Mouse (Mus musculus) spleen, postnatal 14 days (tissue): Measurements from ENCODE around the gene Tmco1.

Experiments
- DNase-seq, 2 experiments: peaks; one replicate each; pipeline ENCODE4 v3.0.0; 2021 to 2022; ENCODE audit warnings: low spot score in 2 of 2

Tmco1 gene

GRCm38 (mm10) chr1:167308261-167309054 is at the start of gene Tmco1:
TSS of gene Tmco1 (plus strand) at chr1:167308378.
- DNase-seq, result peak; percentile 96 to 98

- DNase-seq, result no peak
Measured at GRCm38 (mm10) chr1:167259702-167260101, 48.5 kb upstream of the Tmco1 start.

- DNase-seq, result no peak
Measured at GRCm38 (mm10) chr1:167261750-167262149, 46.4 kb upstream of the Tmco1 start.

- no peak for DNase-seq
Measured at GRCm38 (mm10) chr1:167262489-167263041, 45.6 kb upstream of the Tmco1 start.

GRCm38 (mm10) chr1:167265366-167265765 is 42.8 kb upstream of the Tmco1 start:
- no peak for DNase-seq

GRCm38 (mm10) chr1:167266720-167267119 is 41.5 kb upstream of the Tmco1 start:
- no peak for DNase-seq

- DNase-seq, result no peak
Measured at GRCm38 (mm10) chr1:167268360-167269063, 39.7 kb upstream of the Tmco1 start.

GRCm38 (mm10) chr1:167269350-167269811 is 38.8 kb upstream of the Tmco1 start:
- DNase-seq, result no peak

GRCm38 (mm10) chr1:167269856-167270270 is 38.3 kb upstream of the Tmco1 start:
- no peak for DNase-seq

- no peak for DNase-seq
Measured at GRCm38 (mm10) chr1:167270342-167271111, 37.7 kb upstream of the Tmco1 start.

GRCm38 (mm10) chr1:167271304-167271703 is 36.9 kb upstream of the Tmco1 start:
- no peak for DNase-seq

- no peak for DNase-seq
Measured at GRCm38 (mm10) chr1:167271841-167272240, 36.3 kb upstream of the Tmco1 start.

GRCm38 (mm10) chr1:167273380-167274163 is 34.6 kb upstream of the Tmco1 start:
- DNase-seq, result no peak

GRCm38 (mm10) chr1:167274646-167275390 is 33.4 kb upstream of the Tmco1 start:
- no peak for DNase-seq

- no peak for DNase-seq
Measured at GRCm38 (mm10) chr1:167278395-167278794, 29.8 kb upstream of the Tmco1 start.

- DNase-seq, result no peak
Measured at GRCm38 (mm10) chr1:167279160-167279715, 28.9 kb upstream of the Tmco1 start.

GRCm38 (mm10) chr1:167280061-167280460 is 28.1 kb upstream of the Tmco1 start:
- DNase-seq, result no peak

- DNase-seq, result no peak
Measured at GRCm38 (mm10) chr1:167282112-167282511, 26.1 kb upstream of the Tmco1 start.

- no peak for DNase-seq
Measured at GRCm38 (mm10) chr1:167282768-167283167, 25.4 kb upstream of the Tmco1 start.
